Mouse (Mus musculus) embryo, embryonic 10.5 days (tissue): ENCODE results near the gene Fkbp10.

ENCODE experiments used
- DNase-seq: peaks from one replicate; pipeline ENCODE4 v3.0.0-alpha.2; 2015; ENCODE audit warnings: low spot score

Fkbp10 gene

DNA sequence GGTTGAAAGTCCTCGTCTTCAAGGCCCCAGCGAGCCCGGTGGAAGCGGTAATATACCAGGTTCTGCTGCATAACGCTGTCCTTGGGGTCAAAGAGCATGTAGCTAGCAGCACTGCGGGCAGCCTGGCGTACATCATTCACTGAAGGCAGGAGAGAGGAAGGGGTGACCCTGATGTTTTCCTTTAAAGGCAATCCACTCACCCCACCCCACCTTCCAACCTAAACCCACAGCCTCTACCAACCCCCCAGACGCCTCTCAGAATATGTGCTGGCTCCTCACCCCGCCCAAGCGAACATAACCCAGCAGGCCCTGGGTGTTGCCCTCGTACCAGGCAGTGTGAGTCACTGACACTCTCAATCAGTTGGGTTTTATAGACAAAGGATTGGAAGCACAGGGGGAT is 3.8 kb upstream of the Fkbp10 start:
- no peak for DNase-seq

DNA sequence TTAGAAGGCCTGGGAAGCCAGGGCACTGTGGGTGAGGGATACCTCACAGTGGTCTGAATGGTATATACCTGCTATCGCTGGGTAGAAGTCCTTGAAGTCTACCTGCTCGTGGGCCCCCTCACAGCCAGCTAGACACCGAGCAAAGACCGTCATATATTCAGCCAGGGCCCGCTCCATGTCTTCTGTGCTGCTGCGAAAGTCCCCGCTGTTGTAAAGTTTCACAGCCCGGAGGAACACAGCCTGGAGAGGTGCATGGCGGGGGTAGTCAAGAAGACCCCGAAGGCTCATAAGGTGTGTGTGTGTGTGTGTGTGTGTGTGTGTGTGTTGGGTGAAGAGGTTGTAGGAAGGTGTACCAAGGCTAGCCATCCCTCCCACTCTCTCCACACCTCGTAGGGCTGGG is 2.0 kb upstream of the Fkbp10 start:
- no peak for DNase-seq

DNA sequence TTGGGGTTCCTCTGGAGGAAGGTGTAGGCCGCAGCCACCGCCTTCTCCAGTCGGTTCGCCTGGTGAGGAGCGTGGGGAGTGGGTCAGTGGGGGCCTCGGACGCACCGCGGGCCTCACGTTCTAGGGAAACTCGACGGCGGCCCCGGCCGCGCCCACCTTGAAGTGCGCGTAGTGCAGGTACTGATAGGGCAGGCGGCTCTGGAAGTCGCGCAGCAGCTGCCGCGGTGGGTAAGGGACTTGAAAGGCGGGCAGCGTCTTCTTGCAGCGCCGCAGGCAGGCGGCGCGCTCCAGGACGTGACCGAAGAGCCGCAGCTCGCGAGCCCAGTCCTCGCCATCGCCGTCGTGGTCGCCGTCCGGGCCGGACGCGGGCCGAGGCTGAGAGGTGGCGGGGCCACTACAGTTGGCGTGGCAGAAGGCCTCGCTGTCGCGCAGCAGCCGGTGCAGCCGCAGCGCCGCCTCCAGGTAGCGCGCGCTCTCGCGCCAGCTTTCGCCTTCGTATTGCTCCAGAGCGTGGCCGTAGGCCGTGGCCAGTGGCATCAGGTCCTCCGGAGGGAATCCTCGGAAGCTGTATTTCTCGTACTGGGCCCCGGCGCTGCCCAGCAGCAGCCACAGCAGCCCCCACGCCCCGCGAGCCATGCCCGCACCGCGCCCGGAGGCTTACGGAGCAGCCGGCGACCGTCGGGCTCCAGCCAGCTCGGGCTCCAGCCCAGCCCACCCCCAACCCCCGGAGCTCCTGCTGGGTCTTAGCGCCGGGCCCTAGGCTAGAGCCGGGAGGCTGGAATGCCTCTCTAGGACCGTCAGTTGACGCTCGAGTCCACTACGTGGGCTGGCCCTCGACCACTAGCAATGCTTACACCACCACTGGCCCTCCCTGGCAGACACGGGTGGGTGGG is 1.2 kb upstream of the Fkbp10 start, which contains the start of gene P3h4:
Gene P3h4 (minus strand): TSS at position 816 of the 893 bp plus-strand sequence.
- peak; percentile 92 for DNase-seq

DNA sequence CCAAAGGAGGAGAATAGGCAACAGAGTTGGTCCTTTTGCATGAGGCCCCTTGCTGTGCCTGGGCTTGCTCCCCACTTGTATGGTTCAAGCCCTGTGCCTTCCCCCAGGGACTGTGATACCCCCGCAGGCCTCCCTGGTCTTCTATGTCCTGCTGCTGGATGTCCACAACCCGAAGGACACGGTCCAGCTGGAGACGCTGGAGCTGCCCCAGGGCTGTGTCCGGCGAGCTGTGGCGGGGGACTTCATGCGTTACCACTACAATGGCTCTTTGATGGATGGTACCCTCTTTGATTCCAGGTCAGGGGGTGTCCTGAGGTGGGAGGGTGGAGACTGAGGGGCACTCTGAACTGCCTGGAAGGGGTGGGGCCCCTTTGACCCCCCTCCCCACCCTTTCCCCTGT is 6.0 kb downstream of the Fkbp10 start:
- no peak for DNase-seq

DNA sequence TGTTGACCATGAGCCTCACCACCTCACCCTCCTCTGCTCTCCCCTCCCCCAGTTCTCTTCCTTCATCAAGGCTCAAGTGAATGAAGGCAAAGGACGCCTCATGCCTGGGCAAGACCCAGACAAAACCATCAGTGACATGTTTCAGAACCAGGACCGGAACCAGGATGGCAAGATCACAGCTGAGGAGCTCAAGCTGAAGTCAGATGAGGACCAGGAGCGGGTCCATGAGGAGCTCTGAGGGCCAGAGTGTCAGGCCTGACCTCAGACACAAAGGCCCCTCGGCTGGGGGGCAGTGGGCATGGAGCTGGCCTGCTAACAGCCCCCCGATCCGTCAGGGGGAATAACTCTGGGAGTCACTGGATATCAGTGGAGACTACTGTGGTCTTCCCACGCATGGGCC is 8.3 kb downstream of the Fkbp10 start:
- DNase-seq = no peak

DNA sequence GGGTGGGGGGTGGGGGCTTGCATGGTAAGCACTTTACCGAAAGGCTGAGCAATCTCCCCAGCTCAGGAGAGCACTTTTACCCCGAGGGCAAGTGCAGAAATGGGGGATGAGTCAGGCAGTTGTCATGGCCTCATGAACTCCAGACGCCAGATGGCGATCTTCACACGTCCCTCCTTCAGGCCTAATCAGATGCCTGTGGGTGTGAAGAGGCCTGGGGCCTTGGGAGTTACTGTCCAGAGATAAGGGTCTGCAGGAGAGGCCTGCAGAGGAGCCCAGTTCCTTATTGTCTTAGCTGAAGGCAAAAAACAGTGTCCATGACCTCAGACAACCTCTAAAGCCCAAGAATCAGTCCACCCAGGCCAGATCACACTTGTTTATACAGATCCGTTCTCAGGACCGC is 10.4 kb downstream of the Fkbp10 start:
- DNase-seq = peak; percentile 80

DNA sequence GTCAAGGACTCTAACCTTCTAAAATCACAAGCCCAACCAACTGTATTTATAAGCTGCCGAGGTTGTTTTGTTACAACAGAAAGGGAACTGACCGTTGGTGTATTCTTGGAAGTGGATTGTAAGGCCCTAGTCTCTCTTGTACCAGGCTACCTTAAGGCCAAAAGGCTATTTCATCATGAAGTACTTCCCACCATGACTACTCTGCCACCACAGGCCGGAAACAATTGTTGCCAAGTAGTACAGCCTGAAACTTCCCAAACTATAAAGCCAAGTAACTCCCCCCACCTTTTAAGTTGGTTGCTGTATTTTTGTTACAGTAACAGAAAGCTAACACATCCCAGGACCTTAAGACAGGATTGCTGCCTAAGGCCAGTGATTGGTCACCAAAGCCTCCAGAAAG is 11.3 kb downstream of the Fkbp10 start:
- no peak for DNase-seq

DNA sequence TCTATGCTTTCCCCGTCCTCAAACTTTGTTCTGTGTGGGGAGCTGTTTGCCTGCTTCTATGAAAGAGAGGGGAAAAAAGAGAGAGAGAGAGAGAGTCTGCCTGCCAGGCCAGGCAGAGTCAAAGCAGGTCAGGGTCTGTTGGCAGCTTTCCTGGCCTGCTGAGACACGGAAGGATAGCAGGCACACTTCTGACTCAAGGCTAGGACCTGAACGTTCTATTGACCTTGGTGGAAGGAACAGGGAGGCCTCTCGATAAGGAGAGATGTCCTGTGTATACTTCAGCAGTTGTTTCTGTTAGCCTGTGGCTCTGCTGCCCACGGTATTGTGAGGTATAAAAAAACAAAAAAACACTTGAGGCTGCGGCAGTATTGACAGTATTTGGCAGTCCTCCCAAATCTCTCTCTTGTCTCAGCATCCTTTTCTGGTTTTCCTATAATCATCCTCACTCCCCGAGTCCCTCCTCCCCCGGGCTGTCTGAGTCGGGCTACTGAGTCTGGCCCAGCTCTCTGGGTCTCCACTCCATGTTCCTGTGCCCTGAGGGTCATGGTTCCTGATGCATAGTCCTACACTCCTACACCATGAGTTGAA is 13.2 kb downstream of the Fkbp10 start:
- no peak for DNase-seq

DNA sequence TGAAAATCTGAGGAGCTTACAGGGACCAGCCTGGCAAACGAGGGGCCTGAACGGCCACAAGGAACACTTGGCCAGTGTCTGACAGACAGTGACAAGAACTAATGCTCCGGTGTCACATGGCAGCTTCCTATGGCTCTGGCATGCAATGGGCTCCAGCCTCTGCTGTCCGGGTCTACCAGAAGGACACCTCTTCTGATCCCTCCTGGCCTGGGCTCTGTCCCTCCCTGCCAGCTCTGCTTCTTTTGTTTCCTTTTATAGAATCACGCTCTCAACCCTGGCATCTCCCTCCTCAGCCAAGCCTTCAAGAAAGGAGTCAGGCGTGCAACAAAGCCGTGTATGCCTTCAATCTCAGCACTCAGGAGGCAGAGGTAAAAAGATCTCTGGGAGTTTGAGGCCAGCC is 14.6 kb downstream of the Fkbp10 start:
- DNase-seq = no peak

DNA sequence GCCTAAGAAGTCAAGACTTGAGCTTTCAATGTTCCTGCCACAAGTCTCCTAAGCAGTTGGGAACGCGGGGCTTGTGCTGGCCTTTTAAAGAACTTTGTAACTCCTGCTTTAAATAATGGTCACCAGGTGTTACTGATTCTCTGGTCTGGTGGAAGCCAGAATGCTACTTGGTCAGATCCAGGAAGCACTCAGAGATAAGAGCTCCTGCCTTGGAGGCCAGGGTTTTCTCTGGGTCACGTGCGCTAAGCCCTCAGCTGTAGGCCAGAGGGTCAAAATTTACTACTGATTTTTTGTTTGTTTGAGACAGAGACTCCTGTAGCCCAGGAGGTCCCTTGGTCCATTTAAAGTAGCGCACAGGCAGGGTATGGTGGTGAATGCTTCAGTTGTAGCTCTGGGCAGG is 16.5 kb downstream of the Fkbp10 start:
- DNase-seq = no peak

DNA sequence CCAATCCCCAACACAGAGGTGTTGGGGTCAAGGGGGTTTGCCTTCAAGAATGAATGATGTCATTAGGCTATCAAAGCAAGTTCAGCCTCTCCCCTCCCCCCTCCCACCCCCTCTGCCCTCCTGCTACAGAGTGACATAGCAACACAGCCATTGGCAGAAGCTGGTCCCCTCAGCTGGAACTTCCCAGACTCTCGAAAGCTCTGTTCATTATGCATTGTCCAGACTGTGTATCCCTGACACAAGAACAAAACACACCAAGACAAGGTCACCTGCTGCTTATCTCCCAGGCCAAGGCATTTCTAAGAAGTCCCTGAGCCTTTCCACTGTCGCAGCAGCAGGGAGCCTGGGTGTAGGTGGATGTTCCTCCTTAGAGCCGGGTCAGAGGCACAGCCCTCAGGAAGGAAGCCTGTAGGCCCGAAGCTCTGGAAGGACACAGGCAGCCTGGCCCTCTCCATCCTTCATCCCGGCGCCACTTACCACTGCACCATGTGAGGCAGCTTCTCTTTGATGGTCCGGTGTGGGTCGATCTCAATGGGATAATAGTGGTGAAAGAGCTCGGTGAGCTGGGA is 20.3 kb downstream of the Fkbp10 start:
- DNase-seq = no peak

DNA sequence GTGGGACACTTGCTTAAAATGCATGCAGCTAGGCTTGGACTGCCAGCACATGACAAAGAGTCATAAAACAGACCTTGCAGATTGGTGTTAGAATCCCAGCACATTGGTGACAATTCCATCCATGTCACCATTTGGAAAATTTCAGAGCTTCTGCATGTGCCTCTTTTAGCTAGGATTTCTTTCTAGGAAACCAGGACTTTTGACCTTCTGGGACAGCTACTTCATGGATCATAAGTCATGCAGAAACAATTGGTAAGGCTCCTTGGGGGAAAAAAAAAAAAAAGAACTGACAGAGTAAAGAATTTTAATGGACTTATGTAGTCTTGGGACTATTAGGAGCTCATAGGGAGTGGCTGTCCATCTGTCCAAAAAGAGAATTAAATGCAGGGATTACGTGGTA is 22.4 kb downstream of the Fkbp10 start:
- DNase-seq = no peak

DNA sequence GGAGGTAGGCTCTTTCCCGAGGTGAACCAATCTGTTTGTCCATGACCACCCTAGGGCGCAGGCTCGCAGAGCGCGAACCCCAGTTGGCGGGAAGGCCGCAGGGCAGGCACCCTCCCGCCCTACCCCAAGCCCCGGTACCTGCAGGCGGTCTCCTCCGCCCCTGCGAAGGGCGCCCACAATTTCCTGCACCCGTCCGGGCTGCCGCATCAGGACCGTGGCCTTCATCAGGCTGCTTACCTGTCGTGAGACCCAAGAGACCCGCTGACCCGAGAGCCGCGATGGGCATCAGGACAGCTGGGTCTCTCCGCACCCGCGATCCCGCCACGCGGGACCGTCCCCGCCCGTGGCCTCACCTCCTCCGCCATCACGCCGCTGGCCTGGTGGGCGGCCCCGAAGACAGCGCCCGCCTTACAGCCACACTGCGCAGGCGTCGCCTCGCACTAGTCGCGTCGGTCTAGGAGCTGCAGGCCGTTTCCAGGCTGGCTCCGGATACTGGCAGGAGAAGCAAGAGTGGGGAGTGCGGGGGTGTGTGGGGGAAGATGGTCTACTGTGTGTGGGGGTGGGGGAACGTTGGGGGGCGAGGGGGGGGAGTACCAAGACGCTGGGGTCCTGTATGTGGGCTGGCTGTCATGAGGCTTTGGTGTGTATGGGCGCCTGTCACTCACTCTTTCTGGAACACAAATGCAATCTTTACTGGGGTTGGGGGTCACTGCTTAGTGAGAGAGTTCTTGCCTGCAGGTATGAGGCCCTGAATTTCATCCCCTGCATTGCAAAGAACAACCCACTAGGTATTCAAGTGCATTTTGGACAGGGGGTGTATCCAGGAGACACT is 25.4 kb downstream of the Fkbp10 start:
- DNase-seq = peak; percentile 84

DNA sequence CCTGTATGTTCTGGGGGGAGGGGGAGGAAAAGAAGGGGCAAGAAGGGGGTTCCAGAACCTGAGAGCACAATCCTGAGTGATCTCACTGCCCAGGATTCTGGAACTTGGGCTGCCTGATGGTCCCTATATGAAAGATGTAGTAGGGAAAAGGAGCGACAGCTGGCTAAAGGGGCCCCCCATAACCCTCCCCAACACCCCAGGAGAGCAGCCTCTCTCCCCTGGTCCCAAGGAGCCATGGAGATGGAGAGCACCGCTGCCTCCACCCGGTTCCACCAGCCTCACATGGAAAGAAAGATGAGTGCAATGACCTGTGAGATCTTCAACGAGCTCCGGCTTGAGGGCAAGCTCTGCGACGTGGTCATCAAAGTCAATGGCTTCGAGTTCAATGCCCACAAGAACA is 26.3 kb downstream of the Fkbp10 start, which contains the start of the genes Nt5c3b and Klhl10:
Gene Nt5c3b (minus strand): TSS at position 12 of the 400 bp plus-strand sequence.
Gene Klhl10 (plus strand): TSS at position 121 of the 400 bp plus-strand sequence.
- DNase-seq = no peak

DNA sequence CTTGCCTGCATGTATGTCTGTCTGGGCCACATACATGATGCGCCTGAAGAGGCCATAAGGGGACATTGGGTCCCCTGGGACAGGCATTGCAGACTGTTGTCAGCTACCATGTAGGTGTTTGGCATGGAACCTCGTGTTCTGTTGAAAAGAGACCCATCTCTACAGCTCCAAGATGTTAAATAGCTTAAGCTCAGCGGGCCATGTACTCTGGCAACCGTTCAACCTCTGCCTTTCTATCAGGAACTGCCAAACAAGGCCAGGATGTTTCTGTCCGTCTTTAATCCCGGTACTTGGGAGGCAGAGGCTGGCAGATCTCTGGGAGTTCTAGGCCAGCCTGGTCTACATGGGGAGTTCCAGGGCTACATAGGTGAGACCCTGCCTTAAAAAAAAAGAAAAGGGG is 27.1 kb downstream of the Fkbp10 start:
- DNase-seq = no peak

DNA sequence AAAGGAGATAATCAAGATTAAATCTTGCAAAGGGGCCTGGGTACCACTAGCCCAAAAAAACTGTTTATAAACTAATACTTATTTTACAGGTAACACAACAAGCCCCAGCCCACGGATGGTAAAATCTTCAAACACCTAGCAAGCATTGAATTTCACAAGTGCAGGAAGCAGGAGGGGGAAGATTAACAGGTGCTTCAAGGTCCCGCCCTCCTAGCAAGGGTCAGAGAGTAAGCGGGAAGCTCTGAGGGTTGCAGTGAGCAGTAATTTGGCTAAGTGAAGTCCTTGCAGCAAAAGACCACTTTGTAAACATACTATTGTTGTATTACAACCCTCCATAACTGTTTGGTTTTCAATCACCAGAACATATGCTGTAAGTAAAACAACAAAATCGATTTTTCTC is 41.8 kb downstream of the Fkbp10 start:
- DNase-seq = no peak

DNA sequence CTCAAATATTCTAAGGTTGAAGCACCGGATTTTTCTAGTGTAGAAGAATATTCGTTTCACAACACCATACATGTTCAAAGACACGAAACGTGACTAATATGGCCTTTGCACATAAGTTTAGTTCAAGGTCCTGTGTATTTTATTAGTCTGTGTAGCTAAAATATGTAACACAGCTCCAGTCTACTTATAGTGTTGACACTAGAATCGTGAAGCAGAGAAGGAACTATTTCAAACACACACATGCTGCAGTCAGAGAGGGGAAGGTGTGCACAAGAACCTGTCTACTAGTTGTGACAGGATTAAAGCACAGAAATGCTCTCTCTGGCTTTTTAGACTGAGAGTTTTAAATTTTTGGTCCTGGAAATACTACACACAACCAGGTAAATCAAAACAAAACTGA is 42.2 kb downstream of the Fkbp10 start:
- no peak for DNase-seq

DNA sequence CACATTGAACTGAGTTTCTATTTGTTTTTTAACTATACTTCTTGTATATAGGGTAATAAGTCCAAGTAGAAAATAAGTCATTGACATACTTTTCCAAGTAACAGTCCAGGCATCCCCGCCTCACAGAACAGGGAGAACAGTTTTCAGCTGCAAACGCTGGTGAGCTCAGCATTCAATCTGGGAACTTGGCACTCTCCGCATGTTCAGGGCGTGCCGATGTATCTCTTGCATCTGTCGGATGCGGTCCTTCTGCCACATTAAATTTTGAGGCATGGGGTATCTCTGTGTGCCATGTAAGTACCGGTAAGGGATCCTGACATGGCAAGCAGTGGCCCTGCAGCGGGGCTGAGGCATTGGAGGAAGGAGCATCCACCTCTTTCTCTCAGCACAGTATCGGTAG is 47.2 kb downstream of the Fkbp10 start:
- no peak for DNase-seq

DNA sequence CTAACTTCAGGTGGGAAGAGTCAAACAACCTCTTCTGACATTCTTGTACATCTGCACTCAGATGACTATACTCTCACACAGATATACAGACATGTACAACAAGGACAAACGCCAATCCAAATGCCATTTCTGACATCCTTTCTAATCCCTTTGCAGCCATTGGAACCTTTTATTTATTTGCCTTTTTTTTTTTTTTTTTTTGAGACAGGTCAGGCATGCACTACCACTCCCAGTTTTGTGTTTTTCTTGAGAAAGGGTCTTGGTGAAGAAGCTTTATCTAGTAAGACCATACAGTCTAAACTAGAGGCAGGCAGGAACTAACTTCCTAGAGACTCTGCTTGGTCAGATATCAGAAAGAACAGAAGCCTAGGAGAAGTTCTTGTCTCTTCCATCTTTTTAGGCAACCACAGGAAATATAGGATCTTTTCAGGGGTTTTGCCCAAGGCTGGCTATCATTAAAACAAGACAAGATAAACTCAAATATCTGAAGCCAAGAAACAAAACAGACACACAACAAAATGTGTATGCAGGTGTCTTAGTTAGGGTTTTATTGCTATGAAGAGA is 49.8 kb downstream of the Fkbp10 start:
- no peak for DNase-seq

DNA sequence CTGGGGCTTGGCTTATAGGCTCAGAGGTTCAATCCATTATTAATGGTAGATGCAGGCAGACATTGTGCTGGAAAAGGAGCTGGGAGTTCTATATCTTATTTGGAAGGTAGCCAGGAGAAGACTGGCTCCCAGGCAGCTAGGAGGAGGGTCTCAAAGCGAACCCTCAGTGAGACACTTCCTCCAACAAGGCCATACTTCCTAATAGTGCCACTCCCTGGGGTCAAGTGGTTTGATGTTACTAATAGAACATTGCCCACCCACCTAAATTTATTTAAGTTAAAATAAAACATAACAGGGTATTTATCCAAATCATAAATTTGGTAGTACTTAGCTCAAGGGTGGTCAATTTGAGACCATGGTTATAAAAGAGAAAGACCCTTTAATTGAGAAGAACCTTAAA is 50.3 kb downstream of the Fkbp10 start:
- no peak for DNase-seq

DNA sequence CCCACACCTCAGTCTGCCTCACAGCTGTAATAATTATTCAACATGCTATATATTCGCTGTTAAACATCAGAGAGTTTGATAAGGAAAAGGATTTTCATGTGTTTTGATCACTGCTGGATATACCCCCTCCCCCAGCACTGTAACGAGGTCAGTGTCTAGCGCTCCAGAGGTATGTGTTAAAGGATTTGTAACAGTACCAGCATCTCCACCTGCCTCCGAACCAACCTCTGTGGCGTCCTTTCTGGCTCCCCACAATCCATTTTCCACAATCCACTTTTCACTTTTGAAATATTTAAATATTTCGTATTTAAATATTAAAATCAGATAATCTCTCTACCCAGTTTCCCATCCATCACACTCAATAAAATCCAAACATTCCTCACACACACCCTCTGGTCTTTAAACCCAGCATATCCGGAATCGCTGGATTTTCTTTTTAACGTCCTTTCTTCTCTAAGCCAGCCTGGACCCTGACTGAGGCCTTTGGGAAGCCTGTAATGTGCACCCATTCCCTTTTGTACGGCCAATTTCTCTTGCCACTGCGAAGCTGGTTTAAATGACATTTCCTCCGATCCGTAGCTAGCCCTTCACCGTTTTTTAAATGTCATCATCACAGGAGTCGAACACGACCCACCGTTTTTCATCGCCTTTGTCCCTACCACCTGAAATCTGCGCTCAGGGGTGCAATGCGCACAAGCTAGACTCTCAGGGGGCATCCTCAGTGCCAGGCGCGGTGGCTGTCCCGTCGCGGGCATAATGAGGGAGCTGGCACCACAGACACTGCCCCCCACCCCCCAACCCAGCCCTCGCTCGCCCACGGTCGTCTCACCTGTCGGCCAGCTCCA is 56.1 kb downstream of the Fkbp10 start:
- peak; percentile 29 for DNase-seq
